Mouse (Mus musculus) urinary bladder, postnatal 14 days (tissue): ENCODE data around the gene Glod5.
A peak's percentile ranks its signal among the peaks of the same experiment; 100 is the strongest.
"Not testable (repeated sequence)": the region's sequence is repeated elsewhere in the genome, so short reads cannot be mapped to it uniquely, and the experiment has no call there.

Experiments used
- DNase-seq: peaks from one replicate; pipeline ENCODE4 v3.0.0; 2021; ENCODE audit warnings: low spot score

Glod5 gene

DNA sequence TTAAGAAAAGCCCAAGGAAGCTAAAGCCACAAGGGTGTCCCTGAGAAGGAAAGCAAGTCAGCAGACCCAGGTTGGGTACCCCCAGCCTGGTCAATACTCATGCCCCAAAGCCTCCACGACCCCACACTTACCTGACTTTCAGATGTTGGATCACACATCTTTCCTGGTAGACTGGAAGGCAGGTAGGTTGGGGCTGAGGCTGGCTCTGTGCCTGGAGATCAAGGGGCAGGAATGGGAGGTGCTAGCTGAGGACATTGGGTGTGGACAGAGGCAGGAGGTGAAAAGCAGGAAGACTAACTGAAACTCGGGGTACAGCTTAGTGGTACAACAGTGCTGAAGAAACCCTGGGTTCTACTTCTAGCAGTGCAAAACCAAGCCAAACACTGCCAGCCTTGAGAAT lies at the start of gene Glod5:
Gene Glod5, minus strand, starts transcription at position 207 of the 400 bp plus-strand sequence.
- DNase-seq = no peak

DNA sequence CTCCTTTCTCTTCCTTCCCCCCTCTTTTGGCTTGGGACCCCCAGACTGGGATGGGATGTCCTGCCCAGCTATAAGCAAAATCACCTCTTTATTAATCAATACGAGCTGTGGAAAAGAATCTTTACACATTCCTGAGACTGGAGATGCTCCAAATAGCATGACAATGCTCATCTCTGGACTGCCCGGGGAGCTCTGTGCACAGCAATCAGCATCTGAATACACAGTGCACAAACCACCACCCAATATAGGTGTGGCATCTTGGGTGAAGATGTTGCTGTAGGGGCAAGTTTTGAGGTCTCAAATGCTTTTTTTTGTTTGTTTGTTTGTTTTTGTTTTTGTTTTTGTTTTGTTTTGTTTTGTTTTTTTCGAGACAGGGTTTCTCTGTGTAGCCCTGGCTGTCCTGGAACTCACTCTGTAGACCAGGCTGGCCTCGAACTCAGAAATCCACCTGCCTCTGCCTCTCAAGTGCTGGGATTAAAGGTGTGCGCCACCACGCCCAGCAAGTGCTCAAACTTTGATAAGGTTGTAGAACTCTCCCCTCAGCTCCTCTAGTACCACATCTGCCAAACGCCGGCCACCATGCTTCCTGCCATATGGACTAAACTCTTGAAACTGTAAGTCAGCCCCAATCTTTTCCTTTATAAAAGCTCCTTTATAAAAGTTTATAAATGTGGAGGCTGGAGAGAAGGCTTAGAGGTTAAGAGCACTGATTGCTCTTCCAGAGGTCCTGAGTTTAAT lies 32.9 kb upstream of the Glod5 start:
- not testable (repeated sequence) for DNase-seq

DNA sequence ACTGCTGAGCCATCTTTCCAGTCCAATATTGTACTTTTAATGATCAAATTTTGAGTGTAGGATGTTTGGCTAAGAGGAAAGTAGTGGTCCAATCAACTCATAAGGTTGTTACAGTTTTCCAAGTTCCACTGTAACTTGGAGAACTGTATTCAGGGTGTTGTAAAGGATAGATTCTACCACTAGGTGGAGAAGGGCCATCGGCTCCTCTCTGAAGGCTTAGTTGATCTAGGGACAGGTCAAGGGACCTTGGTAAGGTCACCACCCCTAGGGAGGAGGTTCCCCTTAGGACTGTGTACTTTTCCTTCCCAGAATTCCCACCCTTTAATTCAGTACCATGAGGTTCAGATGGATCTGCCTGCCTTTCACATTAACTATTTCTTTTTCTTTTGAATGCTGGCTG lies 14.7 kb upstream of the Glod5 start:
- DNase-seq = no peak

DNA sequence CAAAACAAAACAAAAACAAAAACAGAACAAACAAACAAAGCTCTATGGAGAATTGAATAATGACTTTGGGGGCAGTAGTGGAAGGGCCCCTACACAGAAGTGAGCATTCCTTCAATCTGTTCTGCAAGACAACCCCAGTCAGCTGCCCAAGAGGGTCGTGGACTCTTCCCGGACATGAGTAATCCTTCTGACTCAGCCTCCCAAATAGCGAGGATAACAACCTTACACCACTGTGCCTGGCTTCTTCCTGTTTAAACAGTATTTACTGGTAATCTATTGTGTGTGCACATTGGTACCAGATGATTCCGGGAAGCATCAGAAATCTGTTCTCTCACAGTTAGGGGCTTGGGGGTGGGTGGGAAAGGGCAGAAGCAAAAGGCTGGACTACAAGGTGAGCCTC lies 8.5 kb upstream of the Glod5 start:
- DNase-seq = no peak

DNA sequence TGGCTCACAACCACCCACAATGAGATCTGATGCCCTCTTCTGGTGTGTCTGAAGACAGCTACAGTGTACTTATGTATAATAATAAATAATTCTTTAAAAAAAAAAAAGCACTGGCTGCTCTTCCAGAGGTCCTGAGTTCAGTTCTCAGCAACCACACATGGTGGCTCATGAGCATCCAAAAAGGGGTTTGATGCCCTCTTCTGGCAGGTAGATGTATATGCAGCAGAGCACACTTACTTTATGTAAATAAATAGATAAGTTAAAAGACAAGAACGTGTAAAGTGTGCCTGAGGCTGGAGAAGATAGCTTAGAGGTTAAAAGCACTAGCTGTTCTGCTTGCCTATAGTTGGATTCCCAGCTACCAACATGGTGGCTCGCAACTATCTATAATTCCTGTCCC lies 6.5 kb upstream of the Glod5 start:
- no peak for DNase-seq

DNA sequence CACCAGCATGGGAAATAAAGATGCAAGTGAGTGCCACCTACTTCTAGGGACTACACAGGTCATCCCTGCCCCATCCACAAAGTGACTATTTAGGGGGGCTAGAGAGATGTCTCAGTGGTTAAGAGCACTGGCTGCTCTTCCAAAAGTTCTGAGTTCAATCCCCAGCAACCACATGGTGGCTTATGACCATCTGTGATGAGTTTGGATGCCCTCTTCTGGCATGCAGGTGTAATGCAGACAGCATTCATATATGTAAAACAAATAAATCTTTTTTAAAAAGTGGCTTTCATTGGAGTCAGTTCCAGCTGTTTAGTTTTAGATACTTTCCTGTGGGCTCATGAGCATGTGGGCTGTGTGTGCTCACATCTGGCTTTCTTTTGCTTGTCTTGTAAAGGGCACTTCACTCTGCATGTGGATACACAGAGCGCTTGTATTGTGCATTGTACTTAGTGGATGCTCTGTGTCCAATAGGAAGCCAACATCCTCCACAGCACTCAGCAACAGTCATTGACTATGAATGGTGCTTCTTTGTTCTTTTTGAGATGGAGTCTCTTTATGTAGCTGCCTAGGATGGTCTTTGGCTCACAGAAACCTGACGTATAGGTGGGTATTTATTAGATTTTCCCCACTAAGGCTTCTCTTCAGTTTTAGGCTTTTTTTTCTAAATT lies 2.0 kb upstream of the Glod5 start:
- no peak for DNase-seq

DNA sequence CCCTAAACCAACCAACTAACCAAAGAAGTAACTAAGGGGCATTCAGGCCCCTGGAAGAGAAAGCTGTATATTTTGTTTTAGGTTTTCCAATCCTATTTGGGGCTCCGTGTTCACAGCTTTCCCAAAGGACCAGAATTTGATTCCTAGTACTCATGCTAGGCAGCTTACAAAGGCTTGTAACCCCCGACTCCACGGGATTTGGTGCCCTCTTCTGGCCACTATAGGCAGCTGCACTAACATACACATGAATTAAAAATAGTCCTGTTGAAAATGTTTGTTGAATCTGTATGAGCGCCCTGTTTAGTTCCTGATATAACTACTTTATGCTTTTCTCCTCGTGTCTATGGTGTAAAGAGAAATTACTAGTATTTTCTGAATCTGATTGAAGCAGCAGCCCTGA lies 1.1 kb downstream of the Glod5 start:
- peak; percentile 5 for DNase-seq

DNA sequence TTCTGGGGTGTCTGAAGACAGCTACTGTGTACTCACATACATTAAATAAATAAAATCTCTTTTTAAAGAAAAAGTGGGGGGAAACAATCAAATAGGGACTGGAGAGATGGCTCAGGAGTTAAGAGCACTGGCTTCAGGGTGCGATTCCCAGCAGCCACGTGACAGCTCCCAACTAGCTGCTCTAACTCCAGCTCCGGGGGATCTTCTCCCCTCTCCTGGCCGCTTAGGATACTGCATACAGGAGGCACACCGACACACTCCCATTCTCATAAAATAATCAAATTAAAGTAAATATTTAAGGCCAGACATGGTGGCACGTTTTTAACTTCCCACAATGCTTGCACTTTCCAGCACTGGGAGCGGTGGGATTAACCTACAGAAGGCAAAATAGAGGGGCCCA lies 2.6 kb downstream of the Glod5 start:
- DNase-seq = not testable (repeated sequence)

DNA sequence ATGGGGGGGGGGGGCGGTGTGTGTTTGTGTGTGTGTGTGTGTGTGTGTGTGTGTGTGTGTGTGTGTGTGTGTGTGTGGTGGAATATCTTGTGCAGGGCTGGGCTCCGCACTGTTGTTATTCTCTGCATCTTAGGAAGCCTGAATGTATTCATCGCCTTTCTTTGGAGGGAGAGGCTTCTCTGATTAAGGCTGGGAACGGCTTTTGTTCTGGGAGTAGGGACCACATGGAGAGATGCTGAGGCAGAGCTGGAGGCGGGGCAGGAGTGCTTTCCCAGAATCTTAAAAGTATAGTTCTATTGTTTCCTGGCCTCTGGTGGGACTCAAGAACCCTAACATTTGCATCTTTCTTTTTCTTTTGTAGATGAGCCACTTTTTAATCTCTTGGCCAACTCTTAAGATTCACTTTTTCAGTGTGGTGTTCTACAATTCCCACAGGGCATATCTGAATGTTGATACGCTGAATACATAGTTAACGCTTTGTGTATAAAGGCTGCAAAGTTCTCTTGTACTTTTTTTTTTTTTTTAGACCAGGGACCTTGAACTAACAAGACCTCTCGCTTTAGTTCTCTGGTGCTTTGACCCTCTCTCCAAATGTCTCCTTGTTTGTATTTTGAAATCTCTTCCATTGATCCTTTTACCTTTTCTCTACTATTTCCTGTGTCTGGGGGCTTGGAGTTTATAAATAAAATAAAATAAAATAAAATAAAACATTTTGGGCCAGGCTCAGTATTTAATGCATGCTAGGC lies 4.5 kb downstream of the Glod5 start:
- DNase-seq = no peak

DNA sequence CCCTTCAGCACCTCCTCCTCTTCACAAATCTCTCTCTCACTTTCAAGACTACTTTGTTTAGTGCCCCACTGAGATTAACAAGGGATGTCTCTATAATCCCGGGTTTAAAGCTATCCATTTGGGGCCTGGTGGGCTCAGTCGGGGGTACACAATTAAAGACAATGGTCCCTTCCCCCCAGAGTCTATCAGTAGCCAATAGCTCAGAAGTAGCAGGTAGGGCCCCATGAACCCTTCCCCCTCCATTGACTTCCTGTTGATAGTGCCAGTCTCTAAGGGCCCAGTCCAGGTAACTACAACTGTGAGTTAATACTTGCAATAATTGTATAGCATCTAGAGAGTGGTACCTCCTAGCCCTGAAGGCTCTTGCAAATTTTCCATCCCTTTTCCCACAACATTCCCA lies 5.1 kb downstream of the Glod5 start:
- no peak for DNase-seq

DNA sequence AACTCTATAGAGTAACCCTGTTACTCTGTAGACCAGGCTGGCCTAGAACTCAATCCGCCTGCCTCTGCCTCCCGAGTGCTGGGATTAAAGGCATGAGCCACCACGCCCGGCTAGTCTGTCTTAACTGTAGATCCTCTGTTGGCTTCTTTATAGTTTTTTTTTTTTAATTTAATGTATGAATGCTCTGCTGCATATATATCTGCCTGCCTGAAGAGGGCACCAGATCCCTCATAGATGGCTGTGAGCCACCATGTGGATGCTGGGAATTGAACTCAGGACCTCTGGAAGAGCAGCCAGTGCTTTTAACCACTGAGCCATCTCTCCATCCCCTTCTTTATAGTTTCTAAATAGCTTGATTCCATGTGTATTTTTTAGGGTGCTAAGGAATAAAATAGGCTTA lies 8.9 kb downstream of the Glod5 start:
- DNase-seq = not testable (repeated sequence)

DNA sequence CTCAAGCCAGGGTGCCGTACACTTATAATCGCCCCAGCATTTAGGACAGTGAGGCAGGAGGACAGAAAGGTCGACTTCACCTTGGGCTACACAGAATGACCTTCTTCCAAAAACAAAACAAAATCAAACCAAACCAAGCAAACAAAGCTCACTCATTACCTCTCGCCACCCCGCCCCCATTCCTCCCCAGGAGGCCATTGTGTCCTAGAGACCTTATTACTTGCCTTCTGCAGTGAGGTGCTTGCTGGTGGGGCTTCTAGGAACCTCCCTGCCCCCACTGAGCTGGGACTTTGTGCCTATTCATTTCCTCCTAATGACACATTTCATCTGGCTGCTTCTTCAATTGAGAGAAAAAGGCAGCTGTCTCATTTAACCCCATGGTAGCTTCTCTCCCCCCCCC lies 9.7 kb downstream of the Glod5 start:
- DNase-seq = no peak

DNA sequence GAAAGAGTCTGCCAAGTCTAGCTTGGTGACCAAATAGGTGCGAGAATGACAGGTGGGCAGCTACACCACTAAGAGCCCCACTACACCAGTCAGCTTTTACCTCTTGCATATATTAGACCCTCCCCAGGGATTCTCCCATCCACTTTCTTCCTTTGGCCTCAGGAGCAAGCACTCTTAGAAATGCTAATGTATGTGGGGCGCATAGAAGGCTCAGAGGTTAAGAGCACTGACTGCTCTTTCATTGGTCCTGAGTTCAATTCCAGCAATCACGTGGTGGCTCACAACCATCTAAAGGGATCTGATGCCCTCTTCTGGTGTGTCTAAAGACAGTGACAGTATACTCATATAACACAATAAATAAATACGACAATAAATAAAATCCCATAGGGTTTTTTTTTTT lies 15.3 kb downstream of the Glod5 start:
- DNase-seq = no peak

DNA sequence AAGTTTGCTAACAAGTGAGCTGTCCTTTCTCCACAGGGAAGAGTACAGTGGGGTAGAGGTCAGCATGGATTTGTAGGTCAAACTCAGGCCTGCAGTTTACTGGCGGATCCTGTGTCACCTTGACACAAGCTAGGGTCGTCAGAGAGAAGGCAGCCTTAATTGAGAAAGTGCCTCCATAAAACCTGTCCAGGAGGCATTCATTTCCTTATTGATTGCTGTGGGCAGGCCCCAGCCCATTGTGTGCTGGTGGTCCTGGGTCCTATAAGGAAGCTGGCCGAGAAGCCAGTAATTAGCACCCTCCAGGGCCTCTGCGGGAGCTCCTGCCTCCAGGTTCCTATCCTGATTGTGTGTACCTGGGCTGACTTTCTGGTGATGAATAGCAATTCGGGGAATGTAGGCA lies 16.3 kb downstream of the Glod5 start:
- no peak for DNase-seq

DNA sequence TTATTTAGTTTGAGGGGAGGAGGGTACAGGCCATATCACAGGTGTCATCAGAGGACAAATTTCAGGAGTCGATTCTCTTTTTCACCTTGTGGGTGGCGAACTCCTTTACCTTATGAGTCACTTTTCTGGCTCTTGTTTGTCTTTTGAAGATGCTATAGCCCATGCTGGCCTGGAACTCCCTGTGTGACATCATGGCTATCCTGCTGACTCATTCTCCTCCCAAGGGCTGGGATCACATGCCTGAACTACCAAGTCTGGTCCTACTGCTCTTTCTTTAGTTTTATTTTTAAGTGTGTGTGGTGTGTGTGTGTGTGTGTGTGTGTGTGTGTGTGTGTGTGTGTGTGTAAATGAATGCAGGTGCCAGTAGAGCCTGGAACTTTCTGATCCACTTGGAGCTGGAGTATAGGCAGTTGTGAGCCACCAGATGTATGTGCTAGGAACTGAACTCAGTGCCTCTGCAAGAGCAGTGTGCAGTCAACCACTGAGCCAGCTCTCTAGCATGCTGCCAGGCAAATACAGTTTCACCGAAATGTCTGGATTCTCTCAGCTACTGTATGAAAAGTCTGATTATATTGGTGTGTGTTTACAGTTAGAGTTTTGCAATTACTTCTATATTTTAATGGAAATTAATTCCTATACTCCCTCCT lies 17.6 kb downstream of the Glod5 start:
- no peak for DNase-seq

DNA sequence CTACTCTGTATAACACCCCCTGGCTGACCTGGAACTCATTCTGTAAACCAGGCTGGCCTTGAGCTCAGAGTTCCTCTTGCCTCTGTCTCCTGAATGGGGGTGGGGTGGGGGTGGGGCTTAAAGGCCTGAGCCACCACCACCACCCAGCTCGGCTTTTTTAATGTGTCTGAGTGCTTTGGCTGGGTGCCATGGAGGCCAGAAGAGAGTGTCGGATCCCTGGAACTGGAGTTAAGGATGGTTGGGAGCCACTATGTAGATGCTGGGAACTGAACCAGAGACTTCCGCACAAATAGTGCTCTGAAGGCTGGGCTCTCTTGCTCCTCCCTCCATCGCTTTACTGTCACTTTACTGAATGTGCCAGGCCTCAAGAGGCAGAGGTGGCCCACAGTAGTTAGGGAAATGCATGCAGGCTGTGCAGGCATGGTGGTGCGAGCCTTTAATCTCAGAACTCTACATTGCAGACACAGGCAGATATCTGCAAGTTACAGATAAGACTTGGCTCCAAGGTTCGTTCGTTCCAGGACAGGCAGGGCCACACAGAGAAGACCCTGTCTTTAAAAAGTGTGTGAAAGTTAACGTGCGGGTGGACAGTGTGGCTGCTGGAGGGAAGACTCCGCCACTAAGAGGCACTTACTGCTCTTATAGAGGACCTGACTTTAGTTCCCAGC lies 25.1 kb downstream of the Glod5 start:
- no peak for DNase-seq

DNA sequence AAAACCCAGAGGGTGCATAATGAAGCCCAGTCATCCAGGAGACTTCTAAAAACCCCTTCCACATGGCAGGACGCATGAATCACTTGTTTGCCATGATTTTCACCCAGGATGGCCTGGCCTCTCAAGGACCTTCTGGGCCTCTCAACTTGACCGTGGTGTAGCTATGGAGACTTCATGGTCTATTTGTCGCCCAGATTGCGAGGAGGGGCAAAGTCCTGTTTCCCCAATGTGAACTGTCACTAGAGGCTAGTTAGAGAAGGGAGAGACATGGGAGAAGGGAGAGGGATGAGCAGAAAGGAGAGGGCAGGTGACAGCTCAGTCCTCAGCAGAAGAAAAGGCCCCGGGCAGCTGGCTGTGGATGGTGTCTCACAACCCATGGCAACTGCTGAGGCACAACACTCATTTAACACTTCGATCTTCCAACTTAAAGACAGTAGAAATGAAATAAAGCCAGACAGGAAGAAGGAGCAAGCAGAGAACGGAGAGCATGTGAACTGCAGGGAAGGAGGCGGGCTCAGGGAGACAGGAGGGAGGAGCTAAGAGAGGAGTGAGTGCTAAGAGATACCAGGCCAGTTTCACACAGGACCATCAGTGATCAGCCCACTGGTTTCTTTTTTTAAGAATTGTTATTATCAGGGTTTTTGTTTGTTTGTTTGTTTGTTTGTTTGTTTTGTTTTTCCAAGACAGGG lies 25.8 kb downstream of the Glod5 start:
- no peak for DNase-seq

DNA sequence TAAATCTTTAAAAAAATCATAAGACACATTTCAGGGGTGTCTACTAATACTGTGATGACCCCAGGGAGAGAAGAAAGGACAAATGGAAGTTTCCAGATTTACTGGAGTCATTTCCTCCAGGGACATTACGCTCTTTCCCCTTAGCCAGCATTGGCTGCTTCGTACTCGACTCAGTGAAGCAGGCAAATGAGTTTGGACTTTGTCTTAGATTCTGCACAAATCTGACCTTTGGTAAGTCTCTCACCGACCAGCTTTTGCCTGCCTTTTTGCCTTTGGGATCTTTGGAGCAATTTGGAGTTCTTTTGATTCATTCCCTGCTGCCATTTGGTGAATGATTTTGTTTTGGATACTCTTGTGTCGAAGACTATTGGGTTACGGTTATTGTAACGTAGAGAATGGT lies 36.9 kb downstream of the Glod5 start:
- no peak for DNase-seq

DNA sequence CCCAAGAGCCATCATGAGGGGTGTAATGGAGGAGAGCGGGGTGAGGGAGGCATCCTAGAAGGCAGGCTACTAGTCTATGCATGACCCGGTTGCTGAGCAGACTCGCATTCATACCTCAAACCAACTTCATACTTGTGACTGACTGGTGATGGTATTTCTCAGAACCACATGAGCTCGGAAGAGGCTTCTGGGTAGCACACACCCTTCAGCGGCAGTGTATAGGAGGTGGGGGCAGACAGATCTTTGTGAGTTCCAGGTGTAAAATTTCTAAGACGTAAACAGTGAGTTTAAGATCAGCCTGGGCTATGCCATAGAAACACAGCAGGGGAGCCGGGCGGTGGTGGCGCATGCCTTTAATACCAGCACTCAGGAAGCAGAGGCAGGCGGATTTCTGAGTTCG lies 40.4 kb downstream of the Glod5 start, which contains the start of gene Gata1:
Gene Gata1, minus strand, starts transcription at position 180 of the 400 bp plus-strand sequence.
- DNase-seq = no peak

DNA sequence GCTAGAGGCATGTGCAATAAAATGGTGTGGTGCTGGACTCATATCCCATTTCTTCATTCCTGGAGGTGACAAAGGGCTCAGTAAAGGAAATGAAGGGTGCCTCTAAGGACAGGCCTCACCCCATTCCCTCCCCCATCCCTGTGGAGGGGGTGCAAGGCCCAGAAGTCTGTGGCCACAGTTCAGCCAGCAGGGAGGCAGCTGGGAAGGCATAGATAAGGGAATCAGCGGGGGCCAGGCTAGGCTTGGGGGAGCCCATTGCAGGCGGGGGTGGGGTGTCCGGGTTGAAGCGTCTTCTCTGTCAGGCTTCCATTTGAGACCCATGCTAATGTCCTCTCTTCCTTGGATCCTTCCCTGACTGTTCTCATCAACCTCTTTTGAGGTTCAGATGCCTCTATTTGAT lies 47.0 kb downstream of the Glod5 start:
- DNase-seq = no peak

DNA sequence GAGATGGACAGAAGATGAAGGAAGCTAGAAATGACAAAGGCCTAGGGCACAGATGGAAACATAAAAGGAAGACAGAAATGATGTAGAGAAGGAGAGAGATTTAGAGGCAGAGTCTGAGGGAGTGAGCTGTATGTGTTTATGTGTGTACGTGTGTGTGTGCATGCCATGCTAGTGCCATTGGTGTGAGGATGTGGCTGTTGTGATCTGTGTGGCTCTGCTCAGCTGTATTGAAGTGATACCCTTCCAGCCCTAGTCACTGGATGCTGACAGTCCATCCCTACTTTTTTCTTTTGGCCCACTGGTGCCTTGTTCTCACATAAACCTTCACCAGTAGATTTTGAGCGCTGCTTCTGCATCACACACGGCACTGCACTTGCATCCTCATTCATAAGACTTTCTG lies 49.4 kb downstream of the Glod5 start:
- DNase-seq = no peak
